Mouse (Mus musculus) urinary bladder, adult 18-20 months (tissue): ENCODE measurements around the gene Fars2.
"Not testable (repeated sequence)": the region's sequence is repeated elsewhere in the genome, so short reads cannot be mapped to it uniquely, and the experiment has no call there.

Source experiments
- DNase-seq, 2 experiments: peaks; one replicate each; pipeline ENCODE4 v3.0.0; 2022; ENCODE audit warnings: low spot score in 2 of 2, mixed read lengths in 2 of 2

Gene Fars2

DNA sequence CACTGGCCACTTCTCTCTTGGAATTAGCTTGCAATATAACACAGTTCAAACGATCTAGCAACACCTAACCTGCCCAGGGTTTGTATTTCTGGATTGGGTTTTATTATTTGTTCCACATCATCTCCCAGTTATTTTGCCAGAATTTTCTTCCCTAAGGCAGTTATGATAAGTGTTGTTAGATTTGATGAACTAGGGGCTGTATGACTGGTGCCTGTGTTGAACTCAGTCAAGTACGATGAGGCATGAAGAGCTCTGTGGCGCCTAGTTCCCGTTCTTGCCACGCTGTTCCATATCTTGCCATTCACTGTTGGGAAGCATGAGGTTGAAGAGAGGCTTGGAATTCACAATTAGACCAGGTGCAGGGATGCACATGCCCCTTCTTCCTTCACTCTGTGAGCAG lies 177.3 kb downstream of the Fars2 start:
- no peak for DNase-seq

GRCm38 (mm10) chr13:36295848-36296247 lies 178.6 kb downstream of the Fars2 start:
- no peak for DNase-seq

DNA sequence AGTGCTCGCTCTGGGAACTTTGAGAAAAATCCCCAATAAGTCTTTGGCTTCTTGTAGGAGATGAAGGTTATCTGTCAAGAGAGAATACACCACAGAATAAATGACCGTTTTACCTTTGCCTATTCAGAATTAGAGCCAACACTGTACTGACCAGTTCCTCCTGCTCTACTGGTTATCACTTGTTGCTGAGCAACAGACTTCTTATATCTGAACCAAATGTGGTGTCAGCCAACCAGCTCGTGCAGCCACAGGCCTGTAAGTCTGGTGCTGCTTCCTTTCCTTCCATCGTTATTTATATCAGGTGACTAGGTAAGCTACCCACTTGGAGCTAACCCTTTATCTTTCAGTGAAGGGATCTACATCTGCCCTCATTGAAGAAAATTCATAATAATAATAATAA lies 179.4 kb downstream of the Fars2 start:
- peak in 1 of 2 experiments; percentile 29 for DNase-seq

GRCm38 (mm10) chr13:36297950-36298781 lies 181.0 kb downstream of the Fars2 start:
- DNase-seq: no peak

DNA sequence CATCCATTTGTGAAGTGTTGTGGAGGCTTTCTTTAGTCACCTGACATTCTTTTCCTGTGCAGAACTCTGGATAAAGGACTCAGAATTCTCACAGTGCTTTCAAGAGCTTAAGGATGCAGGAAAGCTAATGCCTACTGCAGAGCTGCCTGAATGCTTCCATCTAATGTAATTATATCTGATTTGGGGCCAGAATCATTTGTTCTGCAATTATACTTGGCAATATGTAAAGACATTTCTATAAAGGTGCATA lies 181.5 kb downstream of the Fars2 start:
- DNase-seq: no peak

DNA sequence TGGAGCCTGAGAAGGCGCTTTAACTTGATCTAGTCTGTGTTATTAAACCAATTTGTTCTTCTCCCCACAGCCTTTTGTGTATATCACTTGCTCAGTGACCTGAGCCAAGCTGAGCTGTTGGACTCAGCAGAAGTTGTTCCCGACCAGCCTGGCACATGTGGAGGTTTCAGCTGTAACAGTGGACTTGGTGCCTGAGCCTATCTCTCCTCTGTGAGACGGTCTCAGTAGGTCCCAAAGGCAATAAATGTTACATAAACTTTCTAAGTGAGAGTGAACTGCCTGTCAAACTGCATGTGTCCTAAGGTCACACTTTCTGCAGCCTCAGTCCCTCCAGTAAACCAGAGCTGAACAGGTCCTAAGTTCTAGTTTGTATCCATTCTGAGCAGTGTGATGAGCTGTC lies 185.6 kb downstream of the Fars2 start:
- DNase-seq: no peak

DNA sequence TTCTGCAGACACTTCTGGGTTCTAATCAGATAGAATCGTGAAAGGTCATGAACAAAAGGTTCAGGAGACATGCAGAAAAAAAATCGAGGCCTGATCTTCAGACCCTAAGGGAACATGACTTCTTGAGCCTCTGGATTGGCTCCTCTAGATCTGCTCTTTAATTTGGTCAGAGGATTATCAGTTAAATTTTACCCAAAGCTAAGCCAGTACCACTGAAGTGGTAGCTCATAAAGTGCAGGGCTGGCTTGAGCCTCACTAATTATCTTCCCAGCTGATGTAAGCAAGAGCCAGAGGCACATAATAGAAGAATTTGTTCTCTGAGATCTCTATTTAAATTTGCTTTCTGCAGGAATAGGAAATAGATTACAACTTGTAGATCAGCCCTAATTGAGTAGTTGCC lies 188.1 kb downstream of the Fars2 start:
- no peak for DNase-seq

DNA sequence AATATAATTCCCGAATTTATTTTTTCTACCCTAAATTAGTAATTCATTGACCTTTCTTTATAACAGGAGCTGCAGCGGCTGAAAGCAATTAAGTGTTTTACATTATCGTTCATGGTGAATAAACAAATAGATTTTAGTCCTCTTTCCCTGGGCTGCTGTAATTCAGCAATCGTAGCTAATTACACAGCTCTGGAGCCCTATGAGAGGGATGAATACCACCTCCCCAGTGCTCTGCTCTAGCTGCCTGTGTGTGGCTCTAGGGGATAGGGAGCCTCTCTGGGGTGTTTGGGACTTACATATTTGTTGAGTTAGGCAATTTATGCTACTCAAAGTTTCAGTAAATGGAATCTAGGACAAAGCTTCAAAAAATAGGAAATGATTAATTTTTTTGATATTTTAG lies 190.2 kb downstream of the Fars2 start:
- DNase-seq: no peak

GRCm38 (mm10) chr13:36309160-36309559 lies 191.9 kb downstream of the Fars2 start:
- DNase-seq: no peak

DNA sequence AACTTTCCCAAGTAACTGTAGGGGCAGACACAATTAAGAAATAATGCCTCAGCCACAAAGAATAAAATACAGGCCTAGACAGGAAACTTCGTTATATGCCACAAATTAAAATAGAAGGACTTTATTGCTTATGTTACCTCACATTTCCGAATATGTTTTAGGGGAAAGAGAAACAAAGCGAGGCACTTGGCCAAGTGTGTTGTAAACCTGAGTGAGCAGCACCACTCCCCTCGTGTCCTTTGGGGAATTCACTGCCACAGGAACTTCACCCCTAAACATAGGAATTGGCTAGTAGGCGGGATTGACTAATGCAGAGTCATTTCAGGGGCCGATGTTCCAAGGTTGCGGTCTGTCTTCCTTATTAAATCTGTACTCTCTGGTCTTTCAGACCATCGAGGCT lies 197.0 kb downstream of the Fars2 start:
- no peak for DNase-seq

DNA sequence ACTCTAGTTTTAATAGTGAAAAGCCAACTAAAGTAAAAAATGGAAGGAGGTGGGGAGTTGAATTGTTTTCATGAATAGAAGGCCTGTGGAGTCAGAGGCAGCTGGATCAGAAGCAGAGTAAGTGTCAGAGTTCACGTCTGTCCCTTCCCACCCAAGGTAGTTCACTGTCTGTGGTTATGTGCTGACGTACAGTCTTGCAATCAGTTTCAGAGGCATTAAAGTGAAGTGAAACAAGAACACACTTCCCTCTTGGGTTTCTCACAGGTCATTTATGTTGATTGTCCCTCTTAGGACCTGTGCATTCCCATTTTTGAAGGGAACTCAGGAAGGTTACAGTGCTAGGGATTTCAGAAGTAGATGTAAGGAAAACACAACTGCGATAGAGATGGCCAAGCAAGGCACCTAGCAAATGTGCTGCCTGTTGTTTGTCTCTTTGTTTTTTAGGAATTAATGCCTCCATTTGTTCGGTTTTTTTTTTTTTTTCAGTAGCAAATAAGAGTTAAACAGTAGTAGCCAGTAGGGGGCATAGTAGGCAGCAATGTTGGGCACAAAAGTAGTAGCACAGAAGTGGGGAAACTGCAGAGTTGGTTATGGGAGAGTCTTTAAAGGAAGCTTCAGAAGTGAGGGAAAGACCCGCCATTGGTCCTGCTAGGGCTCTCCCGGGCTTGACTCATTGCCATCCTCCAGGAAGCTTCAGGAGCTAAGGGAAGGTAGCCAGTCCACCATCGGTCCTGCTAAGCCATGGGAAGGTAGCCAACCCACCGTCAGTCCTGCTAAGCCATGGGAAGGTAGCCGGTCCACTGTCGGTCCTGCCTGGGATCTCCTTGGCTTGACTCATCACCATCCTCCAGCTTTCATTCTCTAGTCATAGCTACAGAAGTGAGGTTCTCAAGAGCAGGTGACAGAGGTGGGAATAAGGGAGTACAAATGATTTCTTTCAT lies 197.9 kb downstream of the Fars2 start:
- no peak for DNase-seq

- DNase-seq: no peak
Measured at GRCm38 (mm10) chr13:36317824-36318223, 200.6 kb downstream of the Fars2 start.

DNA sequence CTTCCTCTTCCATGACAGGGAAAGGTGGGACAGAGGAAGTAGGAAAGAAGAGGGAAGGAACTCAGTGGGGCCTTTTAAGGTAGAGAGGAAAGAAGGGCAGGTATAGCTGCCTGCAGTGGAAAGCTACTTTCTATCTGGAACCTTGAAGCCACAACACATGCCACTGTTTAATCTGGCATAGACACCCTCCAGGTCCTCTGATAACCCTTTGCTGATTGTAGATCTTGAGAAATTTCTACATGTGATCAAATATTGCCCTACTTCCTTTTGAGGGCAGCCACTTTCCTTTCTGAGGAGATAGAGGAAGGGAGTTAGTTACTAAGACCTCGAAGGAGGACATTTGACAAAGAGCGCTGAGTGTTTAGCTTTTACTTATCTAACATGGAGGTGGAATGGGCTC lies 207.4 kb downstream of the Fars2 start:
- no peak for DNase-seq

GRCm38 (mm10) chr13:36326539-36326938 lies 209.3 kb downstream of the Fars2 start:
- DNase-seq: no peak

DNA sequence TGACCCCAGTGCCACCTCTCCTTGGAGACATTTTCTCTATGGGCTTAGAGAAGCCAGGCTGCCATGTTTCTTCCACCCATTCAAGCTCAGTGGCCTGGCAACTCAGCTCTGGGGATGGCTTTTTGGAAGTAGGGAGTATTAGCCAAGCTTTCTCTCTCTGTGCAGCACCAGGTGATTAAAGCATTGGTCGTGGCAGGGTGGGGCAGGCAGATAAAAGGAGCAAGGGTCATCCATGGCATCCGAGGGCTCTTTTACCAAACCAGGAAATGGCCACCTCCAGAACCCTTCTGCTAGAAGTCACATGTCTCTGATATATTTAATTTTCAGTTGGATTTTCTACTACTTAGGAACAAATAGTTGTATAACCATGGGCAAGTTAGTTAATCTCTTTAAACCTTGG lies 212.7 kb downstream of the Fars2 start:
- no peak for DNase-seq

DNA sequence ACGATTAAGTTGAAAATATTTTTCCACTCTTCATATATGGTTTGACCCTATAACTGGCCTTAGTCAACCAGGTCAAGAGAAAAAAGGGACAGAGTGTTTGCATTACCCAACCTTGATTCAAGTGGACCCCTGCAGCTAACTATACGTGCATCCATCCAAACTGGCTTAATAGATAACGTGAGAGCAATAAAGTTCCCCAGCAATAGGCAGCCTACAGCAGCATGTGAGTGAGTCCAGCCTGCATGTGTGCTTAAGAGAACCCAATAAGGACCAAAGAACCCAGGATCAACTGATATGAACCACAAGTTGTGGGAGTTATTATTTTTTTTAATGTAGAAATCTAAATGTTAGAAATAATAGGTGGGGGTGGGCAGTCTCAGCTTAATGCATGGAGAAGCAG lies 213.3 kb downstream of the Fars2 start:
- no peak for DNase-seq

GRCm38 (mm10) chr13:36334748-36335147 lies 217.5 kb downstream of the Fars2 start:
- DNase-seq: no peak

- no peak for DNase-seq
Measured at GRCm38 (mm10) chr13:36351529-36351928, 234.3 kb downstream of the Fars2 start.

GRCm38 (mm10) chr13:36357469-36357868 lies 240.3 kb downstream of the Fars2 start:
- DNase-seq: no peak

GRCm38 (mm10) chr13:36361419-36361818 lies 244.2 kb downstream of the Fars2 start:
- no peak for DNase-seq

GRCm38 (mm10) chr13:36365719-36366118 lies 248.5 kb downstream of the Fars2 start:
- not testable (repeated sequence) for DNase-seq

DNA sequence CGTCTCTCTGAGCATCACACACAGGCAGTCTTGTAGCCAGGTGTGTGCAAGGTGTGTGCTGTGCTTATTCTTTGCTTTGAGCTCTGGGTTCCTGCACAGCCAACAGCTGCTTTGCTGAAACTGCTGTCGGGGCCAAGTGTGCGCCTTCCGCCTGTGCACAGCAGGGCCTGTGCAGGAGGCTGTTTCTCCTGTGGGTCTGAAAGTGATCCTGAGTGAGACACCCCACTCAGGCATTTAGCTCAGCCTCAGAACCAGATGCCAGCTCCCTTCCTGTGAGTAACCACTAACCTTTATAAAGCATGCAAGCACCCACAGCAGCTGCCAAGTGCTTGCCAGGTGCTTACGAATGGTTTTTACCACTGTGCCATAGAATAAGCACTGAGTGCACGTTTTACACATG lies 249.1 kb downstream of the Fars2 start:
- no peak for DNase-seq
